Mouse (Mus musculus) CH12.LX (cell line): ENCODE measurements around the gene Vwc2. TPM values are rescaled to one million over a fixed set of nuclear protein-coding genes. Genes with fewer than 3 reads are reported as not detected.

ENCODE experiments used
- DNase-seq: peaks from one replicate; pipeline ENCODE4 v3.0.0-alpha.2; 2013; ENCODE audit errors: extremely low read depth
- H3K27ac ChIP-seq: 2 replicates; pipeline ENCODE4 v1.5.1; 2012; ENCODE audit warnings: low read depth, mild to moderate bottlenecking, control low read depth, moderate library complexity; ENCODE audit not compliant: insufficient read depth
- H3K27me3 ChIP-seq: replicated peaks from 2 replicates; pipeline ENCODE3; 2012; ENCODE audit warnings: inconsistent platforms
- H3K36me3 ChIP-seq, 2 experiments: replicated peaks in 1 of 2; 2 replicates each; pipeline versions ENCODE3 to v1.6.1; 2012; ENCODE audit warnings: inconsistent platforms in 1 of 2, low read length in 1 of 2, mild to moderate bottlenecking in 1 of 2, mixed read lengths in 1 of 2, moderate library complexity in 1 of 2; ENCODE audit not compliant: control insufficient read depth in 1 of 2, insufficient read depth in 1 of 2
- H3K4me1 ChIP-seq, 2 experiments: 2 replicates each; pipeline ENCODE4 v1.6.1; 2012; ENCODE audit warnings: inconsistent platforms in 1 of 2, moderate library complexity in 1 of 2; ENCODE audit not compliant: insufficient read depth in 2 of 2, control insufficient read depth in 1 of 2
- H3K4me2 ChIP-seq: 2 replicates; pipeline ENCODE4 v1.6.1; 2012; ENCODE audit warnings: low read depth, mild to moderate bottlenecking, control low read depth; ENCODE audit not compliant: poor library complexity, insufficient read depth, severe bottlenecking
- H3K4me3 ChIP-seq, 3 experiments: fragments of 150-350 bp in 1 of 3; sonication (generic) in 1 of 3; replicated peaks in 1 of 3; 2 replicates each; pipeline versions ENCODE3 to v1.5.1; 2011 to 2012; ENCODE audit warnings: low read depth in 2 of 3, low read length in 2 of 3, mild to moderate bottlenecking in 2 of 3, moderate library complexity in 2 of 3, control low read depth in 1 of 3, improper control_type of control experiment in 1 of 3, inconsistent platforms in 1 of 3, mixed read lengths in 1 of 3; ENCODE audit not compliant: poor library complexity in 1 of 3
- H3K79me2 ChIP-seq: replicated peaks from 2 replicates; pipeline ENCODE4 v1.6.1; 2012; ENCODE audit warnings: mild to moderate bottlenecking, moderate library complexity; ENCODE audit not compliant: control insufficient read depth, poor library complexity, insufficient read depth, severe bottlenecking; ENCODE audit errors: extremely low read depth
- H3K9ac ChIP-seq: 2 replicates; pipeline ENCODE4 v1.6.1; 2012; ENCODE audit warnings: low read depth, mild to moderate bottlenecking, control low read depth, moderate library complexity; ENCODE audit not compliant: insufficient read depth
- H3K9me3 ChIP-seq: replicated peaks from 2 replicates; pipeline ENCODE3; 2012; ENCODE audit warnings: low read length, inconsistent platforms, mixed read lengths
- CHD1 ChIP-seq: IDR thresholded peaks from 2 replicates; pipeline ENCODE4 v1.6.1; 2012; ENCODE audit warnings: low read depth, low read length, improper control_type of control experiment, inconsistent platforms
- E2F4 ChIP-seq: IDR thresholded peaks from 2 replicates; pipeline ENCODE4 v1.6.1; 2011; ENCODE audit warnings: low read depth, low read length, improper control_type of control experiment; ENCODE audit not compliant: insufficient replicate concordance
- EP300 ChIP-seq: IDR thresholded peaks from 2 replicates; pipeline ENCODE4 v1.6.1; 2011; ENCODE audit warnings: low read length, improper control_type of control experiment
- ETS1 ChIP-seq: conservative IDR thresholded peaks from 2 replicates; pipeline ENCODE4 v1.6.1; 2012; ENCODE audit warnings: low read depth, mild to moderate bottlenecking, inconsistent platforms, low read length, improper control_type of control experiment, moderate library complexity
- GABPA ChIP-seq: IDR thresholded peaks from 2 replicates; pipeline ENCODE4 v1.6.1; 2012; ENCODE audit warnings: low read depth, low read length, improper control_type of control experiment, inconsistent platforms; ENCODE audit not compliant: insufficient replicate concordance
- MAFK ChIP-seq: IDR thresholded peaks from 2 replicates; pipeline ENCODE4 v1.6.1; 2011; ENCODE audit warnings: low read length, improper control_type of control experiment; ENCODE audit not compliant: insufficient replicate concordance
- MAZ ChIP-seq: IDR thresholded peaks from 2 replicates; pipeline ENCODE4 v1.6.1; 2012; ENCODE audit warnings: low read depth, mild to moderate bottlenecking, inconsistent platforms, low read length, improper control_type of control experiment, moderate library complexity
- MXI1 ChIP-seq: IDR thresholded peaks from 2 replicates; pipeline ENCODE4 v1.6.1; 2011; ENCODE audit warnings: mild to moderate bottlenecking, low read depth, low read length, improper control_type of control experiment
- NELFE ChIP-seq: IDR thresholded peaks from 2 replicates; pipeline ENCODE4 v1.6.1; 2011; ENCODE audit warnings: low read depth, low read length, improper control_type of control experiment
- NRF1 ChIP-seq: IDR thresholded peaks from 2 replicates; pipeline ENCODE4 v1.6.1; 2014; ENCODE audit warnings: low read depth, mild to moderate bottlenecking, inconsistent platforms, low read length, improper control_type of control experiment, moderate library complexity
- PAX5 ChIP-seq: IDR thresholded peaks from 2 replicates; pipeline ENCODE4 v1.6.1; 2012; ENCODE audit warnings: low read length, inconsistent platforms, mixed read lengths
- POLR2A ChIP-seq: IDR thresholded peaks from 2 replicates; pipeline ENCODE4 v1.6.1; 2011; ENCODE audit warnings: low read depth, mild to moderate bottlenecking, improper control_type of control experiment, low read length
- RCOR1 ChIP-seq: conservative IDR thresholded peaks from 2 replicates; pipeline ENCODE4 v1.6.1; 2012; ENCODE audit warnings: low read depth, mild to moderate bottlenecking, inconsistent platforms, low read length, improper control_type of control experiment
- SIN3A ChIP-seq: IDR thresholded peaks from 2 replicates; pipeline ENCODE4 v1.6.1; 2012; ENCODE audit warnings: low read length, improper control_type of control experiment, inconsistent platforms
- SMC3 ChIP-seq: IDR thresholded peaks from 2 replicates; pipeline ENCODE4 v1.6.1; 2011; ENCODE audit warnings: low read depth, low read length, improper control_type of control experiment
- TBP ChIP-seq: conservative IDR thresholded peaks from 2 replicates; pipeline ENCODE4 v1.6.1; 2011; ENCODE audit warnings: low read depth, low read length, improper control_type of control experiment
- TCF12 ChIP-seq: IDR thresholded peaks from 2 replicates; pipeline ENCODE4 v1.6.1; 2014; ENCODE audit warnings: low read depth, mild to moderate bottlenecking, inconsistent platforms, low read length, improper control_type of control experiment
- UBTF ChIP-seq: IDR thresholded peaks from 2 replicates; pipeline ENCODE4 v1.6.1; 2012; ENCODE audit warnings: low read depth, mild to moderate bottlenecking, inconsistent platforms, low read length, improper control_type of control experiment, moderate library complexity
- USF2 ChIP-seq: conservative IDR thresholded peaks from 2 replicates; pipeline ENCODE4 v1.6.1; 2011; ENCODE audit warnings: low read depth, low read length, improper control_type of control experiment
- ZKSCAN1 ChIP-seq: IDR thresholded peaks from 2 replicates; pipeline ENCODE4 v1.6.1; 2012; ENCODE audit warnings: low read depth, inconsistent platforms, low read length, improper control_type of control experiment, borderline replicate concordance
- ZMIZ1 ChIP-seq: IDR thresholded peaks from 2 replicates; pipeline ENCODE4 v1.6.1; 2012; ENCODE audit warnings: low read depth, mild to moderate bottlenecking, inconsistent platforms, low read length, improper control_type of control experiment
- ZNF384 ChIP-seq: IDR thresholded peaks from 2 replicates; pipeline ENCODE4 v1.6.1; 2012; ENCODE audit warnings: low read depth, low read length, improper control_type of control experiment, inconsistent platforms
- dilution Hi-C: fragments of 300-500 bp; cut with MboI; formaldehyde crosslinking; loops from 2 replicates; pipeline ENCODE4 v1.14.3; 2020; ENCODE audit warnings: low sequenced_read_pairs; ENCODE audit not compliant: extremely low pct_unique_long_range_greater_than_20kb, extremely low pct_ligation_motif_present
- in situ Hi-C: fragments of 300-500 bp; cut with MboI; formaldehyde crosslinking; loops from 3 replicates; pipeline ENCODE4 v1.14.3; 2019; ENCODE audit warnings: low sequenced_read_pairs, low pct_ligation_motif_present, low pct_unique_long_range_greater_than_20kb, mixed read lengths
- polyA plus RNA-seq: library from polyadenylated mRNA; unstranded; fragments of >175 nt; gene quantifications from 2 replicates; pipeline ENCODE4 v1.2.1, GENCODE M21; 2012; ENCODE audit warnings: low read depth; ENCODE audit not compliant: insufficient read length
- total RNA-seq, 2 experiments: library from RNA; depleted of rRNA; stranded (reverse); fragments of 300-350 nt in 1 of 2; fragments of >200 nt in 1 of 2; gene quantifications; 2 replicates each; pipeline ENCODE4 v1.2.3; 2012 to 2014

The Vwc2 gene
- total and polyA plus RNA-seq, 3 experiments: 0.11 TPM; not detected in 2

GRCm38 (mm10) chr11:11152681-11153080 lies 38.7 kb downstream of the Vwc2 start:
- no peak for TF ChIP-seq RCOR1
- no peak for TF ChIP-seq USF2
- TF ChIP-seq ZKSCAN1: no peak
- TF ChIP-seq GABPA: no peak
- TF ChIP-seq MXI1: no peak
- no peak for TF ChIP-seq UBTF
- TF ChIP-seq MAFK: no peak
- no peak for TF ChIP-seq ETS1
- TF ChIP-seq EP300: no peak
- TF ChIP-seq NELFE: no peak
- no peak for TF ChIP-seq NRF1
- TF ChIP-seq MAZ: no peak
- TF ChIP-seq ZNF384: no peak
- TF ChIP-seq PAX5: no peak
- TF ChIP-seq SIN3A: no peak
- TF ChIP-seq TBP: no peak
- TF ChIP-seq SMC3: no peak
- TF ChIP-seq CHD1: no peak
- no peak for TF ChIP-seq E2F4
- no peak overlapping the region for H3K4me3 ChIP-seq
- H3K4me1 ChIP-seq: no peaks in the 10 kb centered on the region
- no peaks in the 10 kb centered on the region for H3K9me3 ChIP-seq
- no peaks in the 10 kb centered on the region for H3K36me3 ChIP-seq
- DNase-seq: no peak
- H3K27ac ChIP-seq: no peak overlapping the region
- H3K9ac ChIP-seq: no peak overlapping the region
- in situ Hi-C loops: no loop called here
- no peak overlapping the region for H3K4me2 ChIP-seq
- peaks cover 41% of the 10 kb centered on the region for H3K27me3 ChIP-seq
- dilution Hi-C loops: no loop called here
- H3K79me2 ChIP-seq: no peaks in the 10 kb centered on the region

GRCm38 (mm10) chr11:11171396-11171795 lies 57.4 kb downstream of the Vwc2 start:
- Histone ChIP-seq H3K27me3 (peaks cover 61% of the 10 kb centered on the region), H3K4me1 (no peaks in the 10 kb centered on the region), H3K9me3 (no peaks in the 10 kb centered on the region), H3K27ac (no peak overlapping the region), H3K9ac (no peak overlapping the region), H3K4me3 (no peak overlapping the region), H3K36me3 (no peaks in the 10 kb centered on the region), H3K79me2 (no peaks in the 10 kb centered on the region), H3K4me2 (no peak overlapping the region)
- in situ Hi-C loops: no loop called here
- no peak for TF ChIP-seq ZKSCAN1
- TF ChIP-seq E2F4: no peak
- TF ChIP-seq TCF12: no peak
- no peak for TF ChIP-seq ZMIZ1
- no peak for TF ChIP-seq POLR2A
- DNase-seq: no peak
- dilution Hi-C loops: no loop called here
